Mouse (Mus musculus) olfactory bulb, adult 2 months (tissue): ENCODE results near the gene Satb2.

ENCODE experiments used
- CTCF ChIP-seq: fragments of 200-500 bp; IDR thresholded peaks from 2 replicates; pipeline ENCODE4 v1.5.1; 2012; ENCODE audit warnings: low read depth, mild to moderate bottlenecking, low read length, moderate library complexity; ENCODE audit not compliant: insufficient read depth
- POLR2A ChIP-seq: fragments of 200-500 bp; IDR thresholded peaks from 2 replicates; pipeline ENCODE4 v1.6.1; 2012; ENCODE audit warnings: mild to moderate bottlenecking, low read depth, low read length, moderate library complexity; ENCODE audit not compliant: insufficient read depth

DNA sequence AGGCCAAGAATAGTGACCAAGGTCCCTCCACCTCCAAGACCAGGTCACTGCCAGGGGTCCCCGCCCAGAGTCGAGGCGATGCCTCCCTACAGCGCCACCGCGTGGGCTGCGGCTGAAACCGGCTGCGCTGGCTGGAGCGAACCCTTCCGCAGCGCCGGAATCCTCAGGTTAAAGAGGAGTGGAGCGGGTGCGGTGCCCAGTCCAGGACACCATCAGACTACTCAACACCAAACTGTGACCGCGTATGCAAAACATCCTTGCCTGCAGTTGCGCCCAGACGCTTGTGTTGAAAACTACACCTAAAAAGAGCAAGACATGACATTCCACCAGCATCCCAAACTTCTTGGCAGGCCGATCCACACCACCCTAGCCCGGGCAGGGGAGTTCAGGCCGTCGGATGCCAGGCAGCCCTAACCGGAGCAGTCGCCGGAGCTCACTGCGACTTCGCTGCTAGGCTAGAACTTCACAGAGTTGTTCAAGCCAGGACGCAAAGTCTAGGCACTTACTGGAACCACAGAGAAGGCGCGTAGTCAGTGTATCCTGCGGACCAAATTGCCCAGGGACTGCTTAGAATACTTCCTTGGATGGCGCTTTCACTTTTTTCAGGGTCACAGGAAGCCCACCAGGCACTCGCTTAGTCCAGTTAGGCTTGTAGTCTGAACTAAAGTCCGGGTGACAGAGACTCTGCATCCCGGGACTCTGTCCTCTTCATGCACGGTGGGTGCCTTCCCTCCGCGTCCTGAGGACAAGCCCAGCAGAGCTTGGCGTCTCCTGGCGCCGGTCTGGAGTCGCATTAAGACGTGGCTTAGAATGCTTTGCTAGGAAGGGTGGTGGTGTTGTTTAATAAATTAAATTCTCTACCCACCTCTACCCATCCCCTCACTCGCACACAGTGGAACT is 999 bp downstream of the Satb2 start:
- TF ChIP-seq CTCF (peak; percentile 51; the same call in 1 of the 2 replicates), POLR2A (no peak)
